Mouse (Mus musculus): ENCODE measurements around the gene Pttg1.

Pttg1 gene

DNA sequence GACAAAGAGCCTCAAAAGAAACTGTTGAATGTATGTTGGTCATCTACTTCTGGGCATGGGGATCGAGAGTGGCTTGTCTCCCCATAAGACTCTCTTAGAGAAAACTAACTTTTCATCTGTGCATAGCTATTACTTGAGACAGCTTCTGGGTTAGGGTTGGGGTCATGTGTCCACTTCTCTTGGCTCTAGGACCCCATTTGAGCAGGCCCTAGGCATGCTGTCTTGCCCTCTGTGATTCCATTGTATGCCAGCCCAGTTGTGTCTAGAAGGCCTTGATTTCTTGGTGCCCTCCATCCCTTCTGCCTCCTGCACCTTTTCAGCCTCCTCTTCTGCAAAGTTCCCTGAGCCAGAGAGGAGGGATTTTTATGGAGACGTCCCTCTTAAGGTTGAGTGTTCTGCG lies 54.2 kb downstream of the Pttg1 start:
- DNase-seq: no peak
